Mouse (Mus musculus) layer of hippocampus, adult 8-10 months (tissue): ENCODE measurements at regions not wholly inside any gene's neighbourhood (a gene's known extent, or its start where the extent isn't known, plus 50 kb on each side); places are given as distances from the start of the nearest gene placed in this dataset.

Source experiments
- DNase-seq, 2 experiments: peaks; one replicate each; pipeline ENCODE4 v3.0.0; 2022; ENCODE audit warnings: low spot score in 2 of 2

DNA sequence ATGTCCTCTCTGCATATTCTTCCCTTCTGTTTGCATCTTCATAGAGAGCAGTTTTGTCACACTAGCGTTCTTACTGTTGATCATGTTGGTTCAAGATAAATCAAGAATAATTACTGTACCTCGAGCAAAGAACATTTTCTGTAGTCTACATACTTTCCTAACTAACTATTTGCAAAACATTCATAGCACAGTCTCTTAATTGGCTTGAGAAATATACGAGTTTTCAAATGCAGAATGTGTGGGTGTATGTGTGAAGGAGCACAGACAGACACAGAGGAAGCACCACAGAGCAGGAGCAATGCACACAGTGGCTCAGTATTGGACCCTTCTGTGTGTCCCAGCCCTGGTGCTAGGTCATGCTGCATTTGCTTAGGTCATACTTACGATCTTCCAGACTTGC, 322.7 kb upstream of the 4931417E11Rik start:
- DNase-seq: peak; percentile 4 to 6

DNA sequence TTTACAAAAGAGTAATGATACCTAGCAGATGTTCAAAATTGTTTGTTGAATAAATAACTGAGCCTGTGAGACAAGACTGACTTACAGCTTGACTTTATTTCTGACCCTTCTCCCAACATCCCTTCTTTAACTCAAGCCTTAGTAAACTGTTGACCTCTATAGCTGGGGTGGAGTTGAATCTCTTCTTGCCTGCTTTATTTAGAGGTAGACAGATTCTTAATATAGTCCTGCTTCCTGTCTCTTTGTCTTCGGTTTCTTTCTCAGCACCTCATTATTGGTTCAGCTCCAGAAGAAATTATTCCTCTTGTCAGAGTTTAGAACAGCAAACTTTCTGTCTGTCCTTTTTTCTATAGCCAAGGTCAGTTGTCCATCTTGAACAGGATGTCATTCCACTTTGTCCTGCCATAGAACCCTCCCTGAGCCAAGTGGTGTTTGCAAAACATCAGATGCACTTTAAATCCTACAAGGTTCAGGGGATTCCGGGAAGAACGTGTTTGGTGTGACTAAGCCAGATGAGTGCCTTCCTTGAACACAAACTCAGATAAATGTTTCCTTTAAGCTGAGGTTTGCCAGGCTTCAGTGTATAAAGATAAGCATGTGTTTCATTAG, 286.8 kb upstream of the 4931417E11Rik start:
- no peak for DNase-seq
